Mouse (Mus musculus) heart, embryonic 14.5 days (tissue): Measurements from ENCODE around the gene Ndufs3. TPM values are rescaled to one million over a fixed set of nuclear protein-coding genes. Genes with fewer than 3 reads are reported as not detected.

Experiments
- ATAC-seq: fragments of 200-750 bp; cut with Nextera tagmentation; 2 replicates; pipeline ENCODE4 v1.8.0; 2017; ENCODE audit warnings: low read depth, moderate TSS enrichment; ENCODE audit not compliant: insufficient number of reproducible peaks, insufficient read depth, low FRiP score
- H3K27ac ChIP-seq, 2 experiments: fragments of 200-500 bp in 1 of 2; fragments of 300-500 bp in 1 of 2; sonication (generic) in 1 of 2; replicated peaks in 1 of 2; 2 replicates each; pipeline ENCODE4 v1.5.1; 2012 to 2014; ENCODE audit warnings: low read depth in 2 of 2, low read length in 2 of 2, control low read depth in 1 of 2, mild to moderate bottlenecking in 1 of 2, mixed read lengths in 1 of 2; ENCODE audit not compliant: control insufficient read depth in 1 of 2, insufficient read depth in 1 of 2
- H3K27me3 ChIP-seq: fragments of 300-500 bp; sonication (generic); 2 replicates; pipeline ENCODE4 v1.6.1; 2014; ENCODE audit warnings: mild to moderate bottlenecking, low read length, control low read depth; ENCODE audit not compliant: control insufficient read depth, insufficient read depth
- H3K36me3 ChIP-seq: fragments of 300-500 bp; sonication (generic); 2 replicates; pipeline ENCODE4 v1.6.1; 2014; ENCODE audit warnings: mild to moderate bottlenecking, control low read depth, low read length, mixed read lengths; ENCODE audit not compliant: control insufficient read depth, insufficient read depth
- H3K4me1 ChIP-seq, 2 experiments: fragments of 200-500 bp in 1 of 2; fragments of 300-500 bp in 1 of 2; sonication (generic) in 1 of 2; 2 replicates each; pipeline ENCODE4 v1.6.1; 2012 to 2014; ENCODE audit warnings: low read length in 2 of 2, control low read depth in 1 of 2, mixed read lengths in 1 of 2; ENCODE audit not compliant: control insufficient read depth in 2 of 2, insufficient read depth in 2 of 2
- H3K4me2 ChIP-seq: fragments of 300-500 bp; sonication (generic); 2 replicates; pipeline ENCODE4 v1.6.1; 2014; ENCODE audit warnings: mild to moderate bottlenecking, low read length
- H3K4me3 ChIP-seq, 2 experiments: fragments of 200-500 bp in 1 of 2; fragments of 300-500 bp in 1 of 2; sonication (generic) in 1 of 2; 2 replicates each; pipeline ENCODE4 v1.5.1; 2012 to 2014; ENCODE audit warnings: low read length in 2 of 2, mild to moderate bottlenecking in 2 of 2, control low read depth in 1 of 2, low read depth in 1 of 2, moderate library complexity in 1 of 2; ENCODE audit not compliant: control insufficient read depth in 1 of 2, insufficient read depth in 1 of 2
- H3K9ac ChIP-seq: fragments of 300-500 bp; sonication (generic); 2 replicates; pipeline ENCODE4 v1.6.1; 2014; ENCODE audit warnings: mild to moderate bottlenecking, low read length
- H3K9me3 ChIP-seq: fragments of 300-500 bp; sonication (generic); 2 replicates; pipeline ENCODE4 v1.6.1; 2016; ENCODE audit warnings: low read length, control low read depth; ENCODE audit not compliant: control insufficient read depth
- WGBS: fragments of 180-500 bp; shearing (Covaris S2); extraction: QIAGEN DNeasy Blood & Tissue Kit; methylation state at CpG from one replicate; pipeline ENCODE4 v1.1.7; 2014; 5-methylcytosine and 5-hydroxymethylcytosine counted together
- polyA plus RNA-seq: library from polyadenylated mRNA; unstranded; fragments of >200 nt; fragmentation: Nextera tagmentation; extraction: Ambion mirVana; gene quantifications from 2 replicates; pipeline ENCODE4 v1.2.1, GENCODE M21; 2014

The Ndufs3 gene
- polyA plus RNA-seq, 1 experiment from 2014 or later, result 423 TPM

GRCm38 (mm10) chr2:90938362-90938761, 33.7 kb upstream of the Ndufs3 start:
- no peak for ATAC-seq
- H3K27me3 ChIP-seq, result no peaks in the 10 kb centered on the region
- H3K9me3 ChIP-seq, result no peaks in the 10 kb centered on the region
- no peak overlapping the region for H3K27ac ChIP-seq
- H3K4me1 ChIP-seq, result peaks cover 2 to 16% of the 10 kb centered on the region in 2 experiments; a peak in 3 of 4 replicates
- no peaks in the 10 kb centered on the region for H3K36me3 ChIP-seq
- H3K4me2 ChIP-seq, result no peak overlapping the region
- H3K9ac ChIP-seq, result no peak overlapping the region
- 69% methylated on average over 3 of the region's 3 CpGs for WGBS
- no peak overlapping the region for H3K4me3 ChIP-seq

- H3K4me2 ChIP-seq, result no peak overlapping the region
- H3K4me3 ChIP-seq, result no peak overlapping the region
- WGBS, result 63% methylated on average over 2 of the region's 2 CpGs
- no peaks in the 10 kb centered on the region for H3K27me3 ChIP-seq
- H3K36me3 ChIP-seq, result no peaks in the 10 kb centered on the region
- no peaks in the 10 kb centered on the region for H3K4me1 ChIP-seq
- no peak overlapping the region for H3K9ac ChIP-seq
- ATAC-seq, result no peak
- H3K27ac ChIP-seq, result no peak overlapping the region
- H3K9me3 ChIP-seq, result no peaks in the 10 kb centered on the region
Measured at GRCm38 (mm10) chr2:90932273-90932672, 27.6 kb upstream of the Ndufs3 start.

GRCm38 (mm10) chr2:90931829-90932228, 27.2 kb upstream of the Ndufs3 start:
- no peak overlapping the region for H3K27ac ChIP-seq
- H3K9ac ChIP-seq, result no peak overlapping the region
- no peaks in the 10 kb centered on the region for H3K9me3 ChIP-seq
- H3K4me3 ChIP-seq, result no peak overlapping the region
- no peaks in the 10 kb centered on the region for H3K27me3 ChIP-seq
- no peak overlapping the region for H3K4me2 ChIP-seq
- ATAC-seq, result no peak
- WGBS, result 72% methylated on average over 8 of the region's 8 CpGs
- no peaks in the 10 kb centered on the region for H3K36me3 ChIP-seq
- no peaks in the 10 kb centered on the region for H3K4me1 ChIP-seq

- no peaks in the 10 kb centered on the region for H3K9me3 ChIP-seq
- no peak overlapping the region for H3K4me3 ChIP-seq
- H3K27ac ChIP-seq, result no peak overlapping the region
- H3K4me1 ChIP-seq, result no peaks in the 10 kb centered on the region
- H3K9ac ChIP-seq, result no peak overlapping the region
- no peaks in the 10 kb centered on the region for H3K27me3 ChIP-seq
- no peak for ATAC-seq
- no peaks in the 10 kb centered on the region for H3K36me3 ChIP-seq
- H3K4me2 ChIP-seq, result no peak overlapping the region
- 86% methylated on average over 13 of the region's 13 CpGs for WGBS
Measured at GRCm38 (mm10) chr2:90928566-90928965, 23.9 kb upstream of the Ndufs3 start.

- Histone ChIP-seq H3K9ac (no peak overlapping the region), H3K9me3 (no peaks in the 10 kb centered on the region), H3K27me3 (no peaks in the 10 kb centered on the region), H3K4me1 (peaks cover 2 to 9% of the 10 kb centered on the region in 2 experiments; a peak in 3 of 4 replicates), H3K4me2 (no peak overlapping the region), H3K36me3 (no peaks in the 10 kb centered on the region), H3K27ac (no peak overlapping the region), H3K4me3 (no peak overlapping the region)
- ATAC-seq, result no peak
- WGBS, result 96% methylated on average over 2 of the region's 2 CpGs
Measured at GRCm38 (mm10) chr2:90922636-90923035, 18.0 kb upstream of the Ndufs3 start.

GRCm38 (mm10) chr2:90921178-90921577, 16.6 kb upstream of the Ndufs3 start:
- Histone ChIP-seq H3K9me3 (no peaks in the 10 kb centered on the region), H3K4me1 (peaks cover 2 to 13% of the 10 kb centered on the region in 2 experiments), H3K27ac (peak overlapping the region in 1 of 2 experiments; percentile 42; a peak in 1 of 4 replicates), H3K4me2 (no peak overlapping the region), H3K4me3 (no peak overlapping the region), H3K36me3 (no peaks in the 10 kb centered on the region), H3K9ac (no peak overlapping the region), H3K27me3 (no peaks in the 10 kb centered on the region)
- WGBS, result 30% methylated on average over 1 of the region's 1 CpGs
- ATAC-seq, result no peak

GRCm38 (mm10) chr2:90917999-90918698, 13.5 kb upstream of the Ndufs3 start:
- peak overlapping the region; percentile 73 to 81 for H3K4me3 ChIP-seq
- no peaks in the 10 kb centered on the region for H3K27me3 ChIP-seq
- H3K4me1 ChIP-seq, result peaks cover 4 to 34% of the 10 kb centered on the region in 2 experiments
- H3K27ac ChIP-seq, result peak overlapping the region; percentile 94 to 98
- peak overlapping the region; percentile 73 for H3K4me2 ChIP-seq
- 10% methylated on average over 15 of the region's 16 CpGs for whole genome bisulfite sequencing
- no peaks in the 10 kb centered on the region for H3K9me3 ChIP-seq
- peak; percentile 57 for ATAC-seq
- peaks cover 15% of the 10 kb centered on the region for H3K36me3 ChIP-seq
- H3K9ac ChIP-seq, result peak overlapping the region; percentile 99
